Mouse (Mus musculus): ENCODE data around the gene Cryl1. TPM values are rescaled to one million over a fixed set of nuclear protein-coding genes. Genes with fewer than 3 reads are reported as not detected.

Cryl1 gene
- 8.1 and 9.4 TPM in 2 replicates for polyA plus RNA-seq (2016; fragmentation: Nextera tagmentation; extraction: Ambion mirVana)

GRCm38 (mm10) chr14:57398065-57398757, at the start of gene Cryl1:
Gene Cryl1, minus strand, starts transcription at chr14:57398529.
- Histone ChIP-seq H3K27ac (no peak within 1 kb of the TSS), H3K4me2 (replicated peaks) (peak within 1 kb of the TSS; percentile 77), H3K36me3 (no peaks in the 10 kb centered on the region), H3K9ac (peak within 1 kb of the TSS; percentile 67), H3K4me1 (peaks cover 2% of the 10 kb centered on the region; the same call in 1 of the 2 replicates), H3K27me3 (replicated peaks) (peaks cover 14% of the 10 kb centered on the region; the same call in 1 of the 2 replicates), H3K9me3 (no peaks in the 10 kb centered on the region), H3K4me3 (peak within 1 kb of the TSS; percentile 64)
- 2% methylated on average over 43 of the region's 43 CpGs for WGBS
- peak; percentile 100 for ATAC-seq (ENCODE audit: low FRiP score, low read depth)

DNA sequence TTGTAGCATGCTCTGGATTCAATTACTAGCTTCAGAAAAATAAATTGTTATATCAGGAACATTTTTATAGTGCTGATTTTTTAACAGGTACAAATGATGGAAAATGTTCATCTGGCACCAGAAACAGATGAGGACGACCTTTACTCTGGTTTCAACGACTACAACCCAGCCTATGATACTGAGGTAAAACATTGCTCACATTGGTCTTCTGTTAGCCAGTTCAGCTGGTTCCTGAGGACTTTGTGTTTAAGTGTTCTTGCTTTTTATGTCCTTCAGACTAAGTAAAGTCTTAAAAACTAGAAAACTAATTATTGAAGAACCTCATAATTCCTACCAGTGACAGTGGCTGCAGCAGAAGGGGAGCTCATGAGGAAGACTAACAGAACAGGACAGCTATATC, 32.1 kb upstream of the Cryl1 start:
- no peak overlapping the region for H3K4me2 ChIP-seq (replicated peaks)
- H3K9ac ChIP-seq: no peak overlapping the region
- H3K27me3 ChIP-seq (replicated peaks): no peaks in the 10 kb centered on the region
- H3K9me3 ChIP-seq: no peaks in the 10 kb centered on the region
- no peak overlapping the region for H3K27ac ChIP-seq
- WGBS: 88% methylated on average over 2 of the region's 2 CpGs
- H3K4me1 ChIP-seq: no peaks in the 10 kb centered on the region
- no peaks in the 10 kb centered on the region; the same call in 1 of the 2 replicates for H3K36me3 ChIP-seq
- H3K4me3 ChIP-seq: no peak overlapping the region
- ATAC-seq (ENCODE audit: low FRiP score, low read depth): no peak

GRCm38 (mm10) chr14:57424212-57424561, 25.9 kb upstream of the Cryl1 start:
- no peaks in the 10 kb centered on the region for H3K36me3 ChIP-seq
- H3K27ac ChIP-seq: no peak overlapping the region
- no peaks in the 10 kb centered on the region for H3K9me3 ChIP-seq
- ATAC-seq (ENCODE audit: low FRiP score, low read depth): no peak; the same call in 1 of the 2 replicates
- peak overlapping the region; percentile 87 for H3K4me3 ChIP-seq
- 0 out of 2 replicates have a peak, but pooled peaks cover 3% of the 10 kb centered on the region for H3K4me1 ChIP-seq
- peak overlapping the region; percentile 75 for H3K9ac ChIP-seq
- H3K4me2 ChIP-seq (replicated peaks): peak overlapping the region; percentile 69
- WGBS: 1% methylated on average over 24 of the region's 24 CpGs
- no peaks in the 10 kb centered on the region for H3K27me3 ChIP-seq (replicated peaks)

GRCm38 (mm10) chr14:57423432-57424211, 25.3 kb upstream of the Cryl1 start, which contains the start of gene Ift88:
Gene Ift88, plus strand, starts transcription at chr14:57424062.
- ATAC-seq (ENCODE audit: low FRiP score, low read depth): peak; percentile 99
- Histone ChIP-seq H3K4me3 (peak within 1 kb of the TSS; percentile 87), H3K9me3 (no peaks in the 10 kb centered on the region), H3K4me1 (0 out of 2 replicates have a peak, but pooled peaks cover 3% of the 10 kb centered on the region), H3K27me3 (replicated peaks) (no peaks in the 10 kb centered on the region), H3K9ac (peak within 1 kb of the TSS; percentile 75), H3K36me3 (no peaks in the 10 kb centered on the region), H3K4me2 (replicated peaks) (peak within 1 kb of the TSS; percentile 69), H3K27ac (no peak within 1 kb of the TSS)
- 4% methylated on average over 42 of the region's 42 CpGs for WGBS

GRCm38 (mm10) chr14:57417187-57417586, 18.9 kb upstream of the Cryl1 start:
- Histone ChIP-seq H3K4me3 (no peak overlapping the region), H3K9ac (no peak overlapping the region), H3K27ac (no peak overlapping the region), H3K4me2 (replicated peaks) (no peak overlapping the region), H3K36me3 (no peaks in the 10 kb centered on the region), H3K4me1 (no peaks in the 10 kb centered on the region), H3K27me3 (replicated peaks) (no peaks in the 10 kb centered on the region), H3K9me3 (no peaks in the 10 kb centered on the region)
- ATAC-seq (ENCODE audit: low FRiP score, low read depth): no peak
- WGBS: 92% methylated on average over 2 of the region's 2 CpGs

DNA sequence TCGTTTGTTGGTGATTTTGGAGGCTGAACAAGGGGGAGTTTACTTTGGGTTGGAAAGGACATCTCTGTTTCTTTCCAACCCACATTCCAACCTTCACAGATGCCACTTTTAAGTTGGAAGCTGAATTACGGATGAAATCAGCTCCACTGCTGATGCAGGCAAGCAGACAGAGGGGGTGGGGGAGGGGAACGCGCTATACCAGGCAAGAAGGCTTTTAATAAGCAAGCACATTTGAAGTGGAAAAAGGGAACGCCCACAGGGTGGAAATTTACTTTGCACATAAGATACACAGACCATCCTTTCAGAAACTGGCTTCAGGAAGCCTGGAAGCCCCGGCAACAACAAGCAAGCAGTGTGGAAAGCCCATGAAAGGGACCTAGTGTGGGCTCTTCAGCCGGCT, 13.8 kb upstream of the Cryl1 start:
- Histone ChIP-seq H3K4me1 (peaks cover 6% of the 10 kb centered on the region; the same call in 1 of the 2 replicates), H3K4me3 (no peak overlapping the region), H3K36me3 (no peaks in the 10 kb centered on the region), H3K27me3 (replicated peaks) (no peaks in the 10 kb centered on the region), H3K9ac (no peak overlapping the region), H3K4me2 (replicated peaks) (no peak overlapping the region), H3K27ac (no peak overlapping the region), H3K9me3 (no peaks in the 10 kb centered on the region)
- ATAC-seq (ENCODE audit: low FRiP score, low read depth): no peak
- 63% methylated on average over 7 of the region's 7 CpGs for WGBS

GRCm38 (mm10) chr14:57409106-57409505, 10.8 kb upstream of the Cryl1 start:
- H3K36me3 ChIP-seq: no peaks in the 10 kb centered on the region
- H3K9ac ChIP-seq: no peak overlapping the region
- 23% methylated on average over 6 of the region's 6 CpGs for WGBS
- H3K27me3 ChIP-seq (replicated peaks): no peaks in the 10 kb centered on the region
- H3K4me3 ChIP-seq: no peak overlapping the region
- peaks cover 8% of the 10 kb centered on the region; the same call in 1 of the 2 replicates for H3K4me1 ChIP-seq
- 0 out of 2 replicates have a peak, but pooled peaks have one; percentile 37 for ATAC-seq (ENCODE audit: low FRiP score, low read depth)
- H3K27ac ChIP-seq: no peak overlapping the region
- no peak overlapping the region for H3K4me2 ChIP-seq (replicated peaks)
- H3K9me3 ChIP-seq: no peaks in the 10 kb centered on the region

DNA sequence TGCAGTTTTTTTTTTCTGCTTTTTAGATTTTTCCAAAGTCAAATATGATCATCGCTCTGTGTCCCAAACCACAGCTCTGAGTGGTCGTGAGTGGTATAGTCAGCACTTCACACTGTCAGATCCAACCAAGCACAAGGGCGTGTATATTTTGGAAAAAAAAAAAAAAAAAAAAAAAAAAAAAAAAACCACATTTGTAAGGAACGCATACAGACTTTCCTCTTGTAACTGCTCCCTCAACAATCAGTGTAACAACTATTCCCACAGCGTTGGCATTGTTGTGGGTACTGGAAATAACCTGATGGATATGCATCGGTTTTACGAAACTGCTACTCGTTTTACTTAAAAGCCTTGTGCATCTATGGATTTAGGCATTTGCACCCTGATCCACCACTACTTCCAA, 9.8 kb upstream of the Cryl1 start:
- H3K4me2 ChIP-seq (replicated peaks): no peak overlapping the region
- H3K27me3 ChIP-seq (replicated peaks): no peaks in the 10 kb centered on the region
- no peaks in the 10 kb centered on the region for H3K36me3 ChIP-seq
- no peaks in the 10 kb centered on the region for H3K9me3 ChIP-seq
- no peak overlapping the region for H3K4me3 ChIP-seq
- WGBS: 78% methylated on average over 8 of the region's 8 CpGs
- H3K27ac ChIP-seq: no peak overlapping the region
- no peak for ATAC-seq (ENCODE audit: low FRiP score, low read depth)
- no peak overlapping the region for H3K9ac ChIP-seq
- peaks cover 8% of the 10 kb centered on the region; the same call in 1 of the 2 replicates for H3K4me1 ChIP-seq

GRCm38 (mm10) chr14:57407039-57407987, 9.0 kb upstream of the Cryl1 start:
- peak overlapping the region; percentile 42 for H3K4me2 ChIP-seq (replicated peaks)
- no peak overlapping the region for H3K27ac ChIP-seq
- no peaks in the 10 kb centered on the region for H3K9me3 ChIP-seq
- H3K4me1 ChIP-seq: peaks cover 8% of the 10 kb centered on the region; the same call in 1 of the 2 replicates
- H3K9ac ChIP-seq: no peak overlapping the region
- peak; percentile 72; the same call in 1 of the 2 replicates for ATAC-seq (ENCODE audit: low FRiP score, low read depth)
- H3K4me3 ChIP-seq: no peak overlapping the region
- 6% methylated on average over 12 of the region's 12 CpGs for WGBS
- H3K27me3 ChIP-seq (replicated peaks): no peaks in the 10 kb centered on the region
- H3K36me3 ChIP-seq: no peaks in the 10 kb centered on the region

GRCm38 (mm10) chr14:57402815-57403214, 4.5 kb upstream of the Cryl1 start:
- no peak for ATAC-seq (ENCODE audit: low FRiP score, low read depth)
- H3K27ac ChIP-seq: no peak overlapping the region
- no peaks in the 10 kb centered on the region for H3K36me3 ChIP-seq
- no peak overlapping the region for H3K9ac ChIP-seq
- H3K4me3 ChIP-seq: no peak overlapping the region
- no peaks in the 10 kb centered on the region for H3K9me3 ChIP-seq
- no peak overlapping the region for H3K4me2 ChIP-seq (replicated peaks)
- peaks cover 2% of the 10 kb centered on the region; the same call in 1 of the 2 replicates for H3K27me3 ChIP-seq (replicated peaks)
- H3K4me1 ChIP-seq: peaks cover 10% of the 10 kb centered on the region

GRCm38 (mm10) chr14:57398813-57399427, 591 bp upstream of the Cryl1 start:
- Histone ChIP-seq H3K4me1 (peaks cover 2% of the 10 kb centered on the region; the same call in 1 of the 2 replicates), H3K27me3 (replicated peaks) (peaks cover 14% of the 10 kb centered on the region; the same call in 1 of the 2 replicates), H3K9me3 (no peaks in the 10 kb centered on the region), H3K36me3 (no peaks in the 10 kb centered on the region), H3K4me3 (peak overlapping the region; percentile 64), H3K4me2 (replicated peaks) (peak overlapping the region; percentile 77), H3K27ac (no peak overlapping the region), H3K9ac (peak overlapping the region; percentile 22; the same call in 1 of the 2 replicates)
- peak; percentile 38; the same call in 1 of the 2 replicates for ATAC-seq (ENCODE audit: low FRiP score, low read depth)
- 17% methylated on average over 13 of the region's 13 CpGs for WGBS

Measured in neural tube, embryonic 12.5 days (tissue).